Mouse (Mus musculus) midbrain, embryonic 14.5 days (tissue): ENCODE data around the gene Ewsr1. TPM values are rescaled to one million over a fixed set of nuclear protein-coding genes. Genes with fewer than 3 reads are reported as not detected.
"Not testable (repeated sequence)": the region's sequence is repeated elsewhere in the genome, so short reads cannot be mapped to it uniquely, and the experiment has no call there.

Source experiments
- ATAC-seq: fragments of 200-750 bp; cut with Nextera tagmentation; 2 replicates; pipeline ENCODE4 v1.8.0; 2017; ENCODE audit warnings: moderate number of reproducible peaks, moderate library complexity; ENCODE audit not compliant: low FRiP score, low TSS enrichment
- DNase-seq: peaks from one replicate; pipeline ENCODE4 v3.0.0-alpha.2; 2015
- H3K27ac ChIP-seq: fragments of 300-500 bp; sonication (generic); replicated peaks from 2 replicates; pipeline ENCODE4 v1.5.1; 2014; ENCODE audit warnings: mild to moderate bottlenecking, low read depth, low read length, moderate library complexity
- H3K27me3 ChIP-seq: fragments of 300-500 bp; sonication (generic); 2 replicates; pipeline ENCODE4 v1.6.1; 2014; ENCODE audit warnings: low read length, control low read depth, mixed read lengths; ENCODE audit not compliant: control insufficient read depth, insufficient read depth
- H3K36me3 ChIP-seq: fragments of 300-500 bp; sonication (generic); 2 replicates; pipeline ENCODE4 v1.6.1; 2014; ENCODE audit warnings: low read length, control low read depth; ENCODE audit not compliant: control insufficient read depth, insufficient read depth
- H3K4me1 ChIP-seq: fragments of 300-500 bp; sonication (generic); 2 replicates; pipeline ENCODE4 v1.6.1; 2014; ENCODE audit warnings: mild to moderate bottlenecking, antibody characterized with exemption, low read length, control low read depth; ENCODE audit not compliant: control insufficient read depth, insufficient read depth
- H3K4me2 ChIP-seq: fragments of 300-500 bp; sonication (generic); 2 replicates; pipeline ENCODE4 v1.6.1; 2014; ENCODE audit warnings: mild to moderate bottlenecking, low read length, moderate library complexity
- H3K4me3 ChIP-seq: fragments of 300-500 bp; sonication (generic); replicated peaks from 2 replicates; pipeline ENCODE4 v1.5.1; 2014; ENCODE audit warnings: low read depth, low read length
- H3K9ac ChIP-seq: fragments of 300-500 bp; sonication (generic); replicated peaks from 2 replicates; pipeline ENCODE4 v1.6.1; 2014; ENCODE audit warnings: mild to moderate bottlenecking, low read length, moderate library complexity
- H3K9me3 ChIP-seq: fragments of 300-500 bp; sonication (generic); 2 replicates; pipeline ENCODE4 v1.6.1; 2016; ENCODE audit warnings: low read length, control low read depth, mixed read lengths; ENCODE audit not compliant: control insufficient read depth
- WGBS: fragments of 180-500 bp; shearing (Covaris S2); extraction: QIAGEN DNeasy Blood & Tissue Kit; methylation state at CpG from one replicate; pipeline ENCODE4 v1.1.7; 2014; 5-methylcytosine and 5-hydroxymethylcytosine counted together
- polyA plus RNA-seq: library from polyadenylated mRNA; unstranded; fragments of >200 nt; fragmentation: Nextera tagmentation; extraction: Ambion mirVana; gene quantifications from 2 replicates; pipeline ENCODE4 v1.2.1, GENCODE M21; 2014

The Ewsr1 gene
- polyA plus RNA-seq, 1 experiment from 2014 or later = 346 TPM

- not testable (repeated sequence) for H3K27me3 ChIP-seq, H3K9me3 ChIP-seq, H3K4me3 ChIP-seq, ATAC-seq, H3K4me1 ChIP-seq, DNase-seq, H3K9ac ChIP-seq, H3K27ac ChIP-seq, H3K4me2 ChIP-seq
- peaks cover 73% of the 10 kb centered on the region for H3K36me3 ChIP-seq
- WGBS = 90% methylated on average over 3 of the region's 5 CpGs
Observed at GRCm38 (mm10) chr11:5076843-5077242, 22.2 kb downstream of the Ewsr1 start.

- ATAC-seq (no peak), DNase-seq (no peak)
- peaks cover 76% of the 10 kb centered on the region for H3K36me3 ChIP-seq
- H3K9me3 ChIP-seq = no peaks in the 10 kb centered on the region
- no peak overlapping the region for H3K4me3 ChIP-seq
- no peak overlapping the region for H3K4me2 ChIP-seq
- H3K4me1 ChIP-seq = no peaks in the 10 kb centered on the region
- H3K27ac ChIP-seq = no peak overlapping the region
- H3K9ac ChIP-seq = no peak overlapping the region
- H3K27me3 ChIP-seq = no peaks in the 10 kb centered on the region
Observed at GRCm38 (mm10) chr11:5075760-5076159, 23.3 kb downstream of the Ewsr1 start.

GRCm38 (mm10) chr11:5074882-5075281, 24.2 kb downstream of the Ewsr1 start:
- no peak overlapping the region for H3K9ac ChIP-seq
- no peak overlapping the region for H3K4me2 ChIP-seq
- H3K27ac ChIP-seq = no peak overlapping the region
- H3K27me3 ChIP-seq = no peaks in the 10 kb centered on the region
- no peaks in the 10 kb centered on the region for H3K4me1 ChIP-seq
- H3K9me3 ChIP-seq = no peaks in the 10 kb centered on the region
- ATAC-seq = no peak
- 67% methylated on average over 4 of the region's 4 CpGs for WGBS
- DNase-seq = peak; percentile 65
- H3K36me3 ChIP-seq = peaks cover 76% of the 10 kb centered on the region
- H3K4me3 ChIP-seq = no peak overlapping the region

DNA sequence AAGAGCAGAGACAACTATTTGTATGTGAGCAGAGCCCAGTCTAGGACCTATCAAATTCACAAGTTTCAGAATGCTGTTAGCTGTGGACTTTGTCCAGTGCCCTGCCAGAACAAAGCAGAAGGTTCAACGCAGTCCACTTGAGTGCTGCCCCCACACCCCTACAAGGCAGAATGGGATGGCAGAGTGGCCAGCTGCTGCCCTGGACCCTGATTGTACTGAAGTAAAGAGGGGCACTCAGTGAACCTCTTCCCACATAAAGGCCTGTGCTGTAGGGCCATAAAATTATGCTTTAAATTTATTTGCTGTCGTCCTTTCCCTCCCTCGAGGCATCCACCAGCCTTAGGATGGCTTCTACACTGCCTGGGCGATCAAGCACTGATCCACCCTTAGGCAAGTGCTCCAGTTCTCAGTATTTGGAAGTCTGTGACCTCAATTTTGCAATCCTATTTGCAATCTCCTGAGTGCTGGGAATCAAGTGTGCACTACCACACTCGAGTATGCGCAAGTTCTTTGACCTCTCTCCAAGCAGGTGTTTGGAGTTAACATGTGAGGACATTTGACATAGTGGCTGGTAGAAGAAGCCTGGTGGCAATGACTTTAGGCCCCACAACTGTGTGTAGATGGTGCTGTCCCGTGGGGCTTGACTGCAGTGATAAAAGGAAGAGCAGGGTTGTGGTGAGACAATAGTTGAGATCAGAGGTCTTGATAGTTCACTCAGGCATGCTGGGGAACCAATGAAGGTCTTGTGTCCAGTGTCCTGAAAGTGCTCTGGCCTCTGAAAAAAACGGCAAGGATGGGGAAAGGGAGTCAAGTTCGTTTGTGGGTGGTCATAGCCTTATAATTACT, 30.7 kb downstream of the Ewsr1 start:
- Histone ChIP-seq H3K27ac (no peak overlapping the region), H3K4me1 (peaks cover 11% of the 10 kb centered on the region), H3K4me2 (no peak overlapping the region), H3K36me3 (peaks cover 55% of the 10 kb centered on the region), H3K9me3 (no peaks in the 10 kb centered on the region), H3K27me3 (peaks cover 14% of the 10 kb centered on the region), H3K9ac (no peak overlapping the region), H3K4me3 (no peak overlapping the region)
- 83% methylated on average over 9 of the region's 9 CpGs for WGBS
- no peak for ATAC-seq
- DNase-seq = no peak

GRCm38 (mm10) chr11:5067063-5067462, 32.0 kb downstream of the Ewsr1 start:
- H3K4me2 ChIP-seq = no peak overlapping the region
- H3K9me3 ChIP-seq = no peaks in the 10 kb centered on the region
- H3K36me3 ChIP-seq = peaks cover 42% of the 10 kb centered on the region
- no peak overlapping the region for H3K27ac ChIP-seq
- H3K4me1 ChIP-seq = peaks cover 23% of the 10 kb centered on the region
- no peak overlapping the region for H3K9ac ChIP-seq
- no peak for ATAC-seq
- DNase-seq = no peak
- peaks cover 27% of the 10 kb centered on the region for H3K27me3 ChIP-seq
- H3K4me3 ChIP-seq = no peak overlapping the region

DNA sequence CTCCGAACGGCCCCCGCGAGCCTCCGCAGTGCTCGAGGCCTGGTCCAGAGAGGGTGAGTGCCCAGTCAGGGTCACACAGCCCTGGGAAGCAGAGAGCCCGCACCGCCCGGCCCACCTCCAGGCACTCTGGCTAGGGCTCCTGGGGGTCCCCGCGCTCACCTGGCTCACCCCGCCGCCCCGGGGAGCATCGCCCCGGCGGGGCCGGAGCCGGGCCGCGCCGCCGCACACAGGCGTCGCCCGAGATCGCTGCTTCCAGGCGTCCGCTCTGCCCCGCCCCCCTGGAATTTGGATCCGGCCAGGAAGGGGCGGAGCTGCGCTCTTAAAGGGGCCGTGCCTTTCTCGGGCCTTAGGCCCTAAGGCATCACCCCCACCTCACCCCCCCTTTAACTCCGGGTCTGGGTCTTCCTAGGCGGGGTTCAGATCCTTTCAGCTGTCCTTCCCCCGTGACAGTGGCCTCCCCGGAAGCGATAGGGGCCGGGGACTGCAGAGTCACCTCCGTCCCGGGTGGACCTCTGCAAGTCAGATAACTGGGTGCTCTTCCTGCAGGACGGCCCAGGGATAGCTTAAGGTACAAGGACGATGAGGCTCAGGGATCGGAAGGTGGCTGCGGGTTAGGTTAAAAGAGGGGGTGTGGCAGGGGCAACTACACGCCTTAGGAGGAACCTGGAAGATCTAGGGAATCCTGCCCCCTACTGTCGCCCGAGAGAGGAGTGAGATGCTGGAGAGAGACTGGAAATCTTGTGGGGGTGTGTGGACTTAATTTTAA, 33.8 kb downstream of the Ewsr1 start, which contains the start of gene Gas2l1:
Gene Gas2l1 (minus strand): TSS at position 272 of the 766 bp plus-strand sequence.
- peak within 1 kb of the TSS; percentile 72 for H3K4me3 ChIP-seq
- peak; percentile 86 for ATAC-seq
- H3K36me3 ChIP-seq = peaks cover 28% of the 10 kb centered on the region
- DNase-seq = peak; percentile 94
- WGBS = under 1% methylated on average over 50 of the region's 50 CpGs
- peak within 1 kb of the TSS; percentile 72 for H3K4me2 ChIP-seq
- H3K27ac ChIP-seq = no peak within 1 kb of the TSS
- peaks cover 45% of the 10 kb centered on the region for H3K27me3 ChIP-seq
- H3K4me1 ChIP-seq = peaks cover 36% of the 10 kb centered on the region
- H3K9me3 ChIP-seq = no peaks in the 10 kb centered on the region
- peak within 1 kb of the TSS; percentile 69 for H3K9ac ChIP-seq

DNA sequence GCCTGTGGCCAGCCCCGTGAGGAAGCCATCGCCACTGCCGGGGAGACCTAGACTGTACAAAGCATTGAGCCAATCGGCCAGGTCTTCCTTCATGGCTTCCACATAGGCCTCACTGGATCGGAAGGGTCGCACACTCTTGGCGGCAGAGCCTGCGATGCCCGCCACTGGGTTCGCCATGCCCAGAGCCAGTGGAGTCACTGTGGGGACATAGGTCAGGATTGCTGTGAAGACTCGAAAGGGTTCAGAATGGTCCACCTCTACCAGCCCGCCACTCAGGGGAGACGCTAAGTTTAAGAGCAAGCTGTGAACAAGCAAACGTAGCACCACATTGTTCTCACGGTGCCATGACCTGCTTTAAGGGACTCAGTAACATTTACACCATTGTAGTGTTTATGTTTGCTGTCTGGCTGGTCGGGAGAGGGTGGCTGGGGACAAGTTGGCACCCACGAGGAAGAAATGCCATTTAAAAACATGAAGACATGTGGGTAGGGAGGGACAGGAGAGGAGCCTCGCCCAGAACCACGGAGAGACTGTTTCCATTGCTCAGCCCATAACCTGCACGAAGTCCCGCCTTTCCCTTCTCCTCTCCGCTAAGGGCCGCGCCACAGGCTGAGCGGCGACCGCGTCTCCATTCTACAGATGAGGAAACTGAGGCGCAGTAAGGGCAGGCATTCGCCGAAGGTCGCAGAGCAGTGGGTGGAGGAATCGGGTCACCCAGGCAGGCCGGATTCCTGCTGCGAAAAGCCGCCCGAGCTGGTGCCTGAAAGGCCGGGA, 34.6 kb downstream of the Ewsr1 start:
- WGBS = 15% methylated on average over 38 of the region's 38 CpGs
- Histone ChIP-seq H3K4me3 (peak overlapping the region; percentile 72), H3K27ac (no peak overlapping the region), H3K4me2 (peak overlapping the region; percentile 72), H3K36me3 (peaks cover 22% of the 10 kb centered on the region), H3K27me3 (peaks cover 53% of the 10 kb centered on the region), H3K9me3 (no peaks in the 10 kb centered on the region), H3K9ac (peak overlapping the region; percentile 69), H3K4me1 (peaks cover 36% of the 10 kb centered on the region)
- no peak for DNase-seq
- ATAC-seq = no peak

DNA sequence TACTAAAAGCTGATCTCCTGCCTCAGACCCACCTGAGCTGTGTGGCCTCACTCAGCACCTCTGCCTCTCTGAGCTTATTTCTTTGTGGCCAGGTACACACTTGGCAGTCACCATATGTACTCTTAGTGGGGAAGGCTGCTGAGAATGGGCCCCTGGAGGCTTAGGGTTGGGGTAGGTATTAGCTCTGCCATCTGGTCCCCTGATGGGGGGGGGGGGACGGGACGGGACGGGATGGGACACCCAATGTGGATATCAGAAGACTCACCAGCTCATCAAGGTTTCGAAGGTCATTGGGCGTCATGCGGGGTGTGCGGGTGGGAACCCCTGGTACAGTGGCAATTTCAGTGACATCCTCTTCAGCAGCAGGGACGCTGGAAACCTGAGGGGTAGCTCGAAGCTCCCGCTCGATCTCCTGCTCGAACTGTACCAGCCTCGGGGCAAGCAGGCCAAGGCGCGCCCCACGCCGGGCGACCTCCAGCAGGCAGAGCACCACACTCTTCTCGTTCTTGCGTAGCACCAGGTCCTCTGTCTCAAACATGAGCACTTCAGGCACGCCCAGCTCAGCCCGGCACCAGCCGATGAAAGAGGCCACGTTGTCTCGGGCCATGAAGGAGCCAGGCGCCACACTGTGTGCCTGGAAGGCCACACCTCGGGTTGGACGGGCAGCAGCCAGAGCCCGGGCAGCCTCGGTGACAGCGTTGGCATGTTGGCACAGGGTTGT, 35.3 kb downstream of the Ewsr1 start:
- H3K27me3 ChIP-seq = peaks cover 60% of the 10 kb centered on the region
- DNase-seq = no peak
- peak overlapping the region; percentile 72 for H3K4me3 ChIP-seq
- H3K4me1 ChIP-seq = peaks cover 36% of the 10 kb centered on the region
- peak overlapping the region; percentile 72 for H3K4me2 ChIP-seq
- WGBS = 53% methylated on average over 31 of the region's 31 CpGs
- no peaks in the 10 kb centered on the region for H3K9me3 ChIP-seq
- H3K36me3 ChIP-seq = peaks cover 15% of the 10 kb centered on the region
- peak overlapping the region; percentile 20; the same call in 1 of the 2 replicates for H3K9ac ChIP-seq
- no peak overlapping the region for H3K27ac ChIP-seq
- ATAC-seq = no peak
